Mouse (Mus musculus): ENCODE measurements around the gene Unc45a. TPM values are rescaled to one million over a fixed set of nuclear protein-coding genes. Genes with fewer than 3 reads are reported as not detected.
A peak's percentile ranks its signal among the peaks of the same experiment; 100 is the strongest.

Unc45a gene
- polyA plus RNA-seq, 2 experiments = 36.9 to 62.6 TPM

GRCm38 (mm10) chr7:80339371-80339770, 1.4 kb downstream of the Unc45a start:
- Histone ChIP-seq H3K4me1 (ENCODE audit: control insufficient read depth, insufficient read depth, low read length) (peaks cover 28% of the 10 kb centered on the region), H3K4me3 (replicated peaks; ENCODE audit: low read length) (peak overlapping the region; percentile 56), H3K4me2 (replicated peaks; ENCODE audit: low read depth, low read length, severe bottlenecking) (peak overlapping the region; percentile 88), H3K9me3 (ENCODE audit: control insufficient read depth, low read length) (no peaks in the 10 kb centered on the region), H3K36me3 (ENCODE audit: control insufficient read depth, insufficient read depth, low read length) (peaks cover 28% of the 10 kb centered on the region), H3K27me3 (ENCODE audit: control insufficient read depth, insufficient read depth, low read length) (no peaks in the 10 kb centered on the region), H3K9ac (ENCODE audit: low read depth, low read length, severe bottlenecking) (peak overlapping the region; percentile 68), H3K27ac (replicated peaks; ENCODE audit: low read depth, low read length) (no peak overlapping the region)
- 4% methylated on average over 17 of the region's 17 CpGs for WGBS
- DNase-seq (ENCODE audit: low spot score) (no peak), ATAC-seq (ENCODE audit: low FRiP score, low read depth) (no peak)
- TF ChIP-seq POLR2A (IDR thresholded peaks at IDR 0.05; ENCODE audit: borderline replicate concordance, extremely low read depth, insufficient read depth, insufficient read length) = no peak

- Histone ChIP-seq H3K27ac (replicated peaks; ENCODE audit: low read depth, low read length) (no peak overlapping the region), H3K4me1 (ENCODE audit: control insufficient read depth, insufficient read depth, low read length) (peaks cover 16% of the 10 kb centered on the region), H3K9me3 (ENCODE audit: control insufficient read depth, low read length) (no peaks in the 10 kb centered on the region), H3K9ac (ENCODE audit: low read depth, low read length, severe bottlenecking) (no peak overlapping the region), H3K4me3 (replicated peaks; ENCODE audit: low read length) (no peak overlapping the region), H3K4me2 (replicated peaks; ENCODE audit: low read depth, low read length, severe bottlenecking) (no peak overlapping the region), H3K27me3 (ENCODE audit: control insufficient read depth, insufficient read depth, low read length) (no peaks in the 10 kb centered on the region), H3K36me3 (ENCODE audit: control insufficient read depth, insufficient read depth, low read length) (peaks cover 53% of the 10 kb centered on the region)
- DNase-seq (ENCODE audit: low spot score) = no peak
- no peak for TF ChIP-seq POLR2A (IDR thresholded peaks at IDR 0.05; ENCODE audit: borderline replicate concordance, extremely low read depth, insufficient read depth, insufficient read length)
- WGBS = 75% methylated on average over 3 of the region's 3 CpGs
- no peak for ATAC-seq (ENCODE audit: low FRiP score, low read depth)
These were observed 3.9 kb downstream of the Unc45a start for GRCm38 (mm10) chr7:80336932-80337331.

- ATAC-seq (ENCODE audit: low FRiP score, low read depth) = no peak
- no peak for TF ChIP-seq POLR2A (IDR thresholded peaks at IDR 0.05; ENCODE audit: borderline replicate concordance, extremely low read depth, insufficient read depth, insufficient read length)
- Histone ChIP-seq H3K4me1 (ENCODE audit: control insufficient read depth, insufficient read depth, low read length) (peaks cover 12% of the 10 kb centered on the region), H3K9me3 (ENCODE audit: control insufficient read depth, low read length) (no peaks in the 10 kb centered on the region), H3K4me2 (replicated peaks; ENCODE audit: low read depth, low read length, severe bottlenecking) (no peak overlapping the region), H3K9ac (ENCODE audit: low read depth, low read length, severe bottlenecking) (no peak overlapping the region), H3K36me3 (ENCODE audit: control insufficient read depth, insufficient read depth, low read length) (peaks cover 74% of the 10 kb centered on the region), H3K4me3 (replicated peaks; ENCODE audit: low read length) (no peak overlapping the region), H3K27me3 (ENCODE audit: control insufficient read depth, insufficient read depth, low read length) (no peaks in the 10 kb centered on the region), H3K27ac (replicated peaks; ENCODE audit: low read depth, low read length) (no peak overlapping the region)
- DNase-seq (ENCODE audit: low spot score) = no peak
- WGBS = 91% methylated on average over 4 of the region's 4 CpGs
These were observed 6.0 kb downstream of the Unc45a start for GRCm38 (mm10) chr7:80334848-80335247.

- H3K36me3 ChIP-seq (ENCODE audit: control insufficient read depth, insufficient read depth, low read length) = peaks cover 98% of the 10 kb centered on the region
- DNase-seq (ENCODE audit: low spot score) (no peak), ATAC-seq (ENCODE audit: low FRiP score, low read depth) (no peak)
- TF ChIP-seq POLR2A (IDR thresholded peaks at IDR 0.05; ENCODE audit: borderline replicate concordance, extremely low read depth, insufficient read depth, insufficient read length) = no peak
- H3K4me3 ChIP-seq (replicated peaks; ENCODE audit: low read length) = no peak overlapping the region
- H3K9ac ChIP-seq (ENCODE audit: low read depth, low read length, severe bottlenecking) = no peak overlapping the region
- no peaks in the 10 kb centered on the region for H3K27me3 ChIP-seq (ENCODE audit: control insufficient read depth, insufficient read depth, low read length)
- no peak overlapping the region for H3K4me2 ChIP-seq (replicated peaks; ENCODE audit: low read depth, low read length, severe bottlenecking)
- no peaks in the 10 kb centered on the region for H3K9me3 ChIP-seq (ENCODE audit: control insufficient read depth, low read length)
- H3K27ac ChIP-seq (replicated peaks; ENCODE audit: low read depth, low read length) = no peak overlapping the region
- no peaks in the 10 kb centered on the region for H3K4me1 ChIP-seq (ENCODE audit: control insufficient read depth, insufficient read depth, low read length)
- 92% methylated on average over 19 of the region's 19 CpGs for WGBS
These were observed 9.4 kb downstream of the Unc45a start for GRCm38 (mm10) chr7:80331433-80331832.

GRCm38 (mm10) chr7:80330278-80330677, 10.5 kb downstream of the Unc45a start:
- no peak for ATAC-seq (ENCODE audit: low FRiP score, low read depth)
- Histone ChIP-seq H3K9ac (ENCODE audit: low read depth, low read length, severe bottlenecking) (no peak overlapping the region), H3K4me2 (replicated peaks; ENCODE audit: low read depth, low read length, severe bottlenecking) (no peak overlapping the region), H3K4me3 (replicated peaks; ENCODE audit: low read length) (no peak overlapping the region), H3K4me1 (ENCODE audit: control insufficient read depth, insufficient read depth, low read length) (no peaks in the 10 kb centered on the region), H3K36me3 (ENCODE audit: control insufficient read depth, insufficient read depth, low read length) (peaks cover 98% of the 10 kb centered on the region), H3K27ac (replicated peaks; ENCODE audit: low read depth, low read length) (no peak overlapping the region), H3K9me3 (ENCODE audit: control insufficient read depth, low read length) (no peaks in the 10 kb centered on the region), H3K27me3 (ENCODE audit: control insufficient read depth, insufficient read depth, low read length) (no peaks in the 10 kb centered on the region)
- WGBS = 93% methylated on average over 8 of the region's 8 CpGs
- no peak for TF ChIP-seq POLR2A (IDR thresholded peaks at IDR 0.05; ENCODE audit: borderline replicate concordance, extremely low read depth, insufficient read depth, insufficient read length)
- no peak for DNase-seq (ENCODE audit: low spot score)

- TF ChIP-seq POLR2A (IDR thresholded peaks at IDR 0.05; ENCODE audit: borderline replicate concordance, extremely low read depth, insufficient read depth, insufficient read length) = no peak
- Histone ChIP-seq H3K36me3 (ENCODE audit: control insufficient read depth, insufficient read depth, low read length) (peaks cover 59% of the 10 kb centered on the region), H3K4me1 (ENCODE audit: control insufficient read depth, insufficient read depth, low read length) (peaks cover 8% of the 10 kb centered on the region), H3K27ac (replicated peaks; ENCODE audit: low read depth, low read length) (no peak overlapping the region), H3K9ac (ENCODE audit: low read depth, low read length, severe bottlenecking) (no peak overlapping the region), H3K9me3 (ENCODE audit: control insufficient read depth, low read length) (no peaks in the 10 kb centered on the region), H3K4me3 (replicated peaks; ENCODE audit: low read length) (no peak overlapping the region), H3K4me2 (replicated peaks; ENCODE audit: low read depth, low read length, severe bottlenecking) (no peak overlapping the region), H3K27me3 (ENCODE audit: control insufficient read depth, insufficient read depth, low read length) (no peaks in the 10 kb centered on the region)
- DNase-seq (ENCODE audit: low spot score) (no peak), ATAC-seq (ENCODE audit: low FRiP score, low read depth) (no peak)
- 96% methylated on average over 19 of the region's 19 CpGs for WGBS
These were observed 14.7 kb downstream of the Unc45a start for GRCm38 (mm10) chr7:80326076-80326475.
